Mouse (Mus musculus): ENCODE measurements around the gene Ypel1.
A peak's percentile ranks its signal among the peaks of the same experiment; 100 is the strongest.

The Ypel1 gene

GRCm38 (mm10) chr16:17088346-17088745 is 18.9 kb downstream of the Ypel1 start:
- DNase-seq, result no peak

- no peak for DNase-seq
Measured at GRCm38 (mm10) chr16:17096938-17097337, 27.4 kb downstream of the Ypel1 start.

GRCm38 (mm10) chr16:17102630-17103220 is 33.2 kb downstream of the Ypel1 start:
- no peak for DNase-seq

GRCm38 (mm10) chr16:17104600-17104999 is 35.1 kb downstream of the Ypel1 start:
- no peak for DNase-seq

- DNase-seq, result peak; percentile 75
Measured at GRCm38 (mm10) chr16:17110771-17111743, 41.6 kb downstream of the Ypel1 start, which contains the start of gene Ppil2. Gene Ppil2, minus strand, starts transcription at chr16:17111257.

GRCm38 (mm10) chr16:17117309-17117799 is 47.9 kb downstream of the Ypel1 start:
- no peak for DNase-seq

GRCm38 (mm10) chr16:17121569-17121968 is 52.1 kb downstream of the Ypel1 start:
- no peak for DNase-seq

GRCm38 (mm10) chr16:17124119-17124870 is 54.8 kb downstream of the Ypel1 start:
- DNase-seq, result no peak

GRCm38 (mm10) chr16:17124871-17125520 is 55.5 kb downstream of the Ypel1 start, which contains the start of gene 2610318N02Rik:
Gene 2610318N02Rik, minus strand, starts transcription at chr16:17125167.
- peak; percentile 73 for DNase-seq

- peak; percentile 55 for DNase-seq
Measured at GRCm38 (mm10) chr16:17127292-17127691, 57.8 kb downstream of the Ypel1 start.

GRCm38 (mm10) chr16:17131191-17132088 is 61.9 kb downstream of the Ypel1 start:
- DNase-seq, result no peak

GRCm38 (mm10) chr16:17132089-17132905 is 62.8 kb downstream of the Ypel1 start, which contains the start of gene Sdf2l1:
Gene Sdf2l1, minus strand, starts transcription at chr16:17132383.
- peak; percentile 98 for DNase-seq

GRCm38 (mm10) chr16:17132906-17133200 is 63.4 kb downstream of the Ypel1 start:
- DNase-seq, result no peak
